Mouse (Mus musculus) CD4-positive helper T cell, adult 2 months (primary cell): ENCODE data around the gene Ifna6.
"Not testable (repeated sequence)": the region's sequence is repeated elsewhere in the genome, so short reads cannot be mapped to it uniquely, and the experiment has no call there.

ENCODE experiments used
- DNase-seq: peaks from one replicate; pipeline ENCODE4 v3.0.0-alpha.2; 2012; ENCODE audit warnings: low read depth, missing footprints, low spot score

Ifna6 gene

DNA sequence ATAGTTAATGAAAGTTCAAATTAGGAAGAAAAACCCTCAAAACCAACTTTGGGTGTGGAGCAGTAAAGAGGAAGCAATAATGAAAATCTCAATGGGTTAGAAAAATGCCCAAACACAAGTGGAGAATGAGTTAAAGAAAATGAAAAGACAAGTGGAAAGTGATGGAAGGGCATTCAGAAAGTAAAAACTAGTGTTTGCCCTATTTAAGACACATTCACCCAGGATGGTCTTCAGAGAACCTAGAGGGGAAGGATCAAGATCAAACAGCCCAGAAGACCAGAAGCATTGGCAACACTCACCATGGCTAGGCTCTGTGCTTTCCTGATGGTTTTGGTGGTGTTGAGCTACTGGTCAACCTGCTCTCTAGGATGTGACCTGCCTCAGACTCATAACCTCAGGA lies at the start of gene Ifna6:
TSS of gene Ifna6 (plus strand) at position 301 of the 400 bp plus-strand sequence.
- DNase-seq: not testable (repeated sequence)

DNA sequence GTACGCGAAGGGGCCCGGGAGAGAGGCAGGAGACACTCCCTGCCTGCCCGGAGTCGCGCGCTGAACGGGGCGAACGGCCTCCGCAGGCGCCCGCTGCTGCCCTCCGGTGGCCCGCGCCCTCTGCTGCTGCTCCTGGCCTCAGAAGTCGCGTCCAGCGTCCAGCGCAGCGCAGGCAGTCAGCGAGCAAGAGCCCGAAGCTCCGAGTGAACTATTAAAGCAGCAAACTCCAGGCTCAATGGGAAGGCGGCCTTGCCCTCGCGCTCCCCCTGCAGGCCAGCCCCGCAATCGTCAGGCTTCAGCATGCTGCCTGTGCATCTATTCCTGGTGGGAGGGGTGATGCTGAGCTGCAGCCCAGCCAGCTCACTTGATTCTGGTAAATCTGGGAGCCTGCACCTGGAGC lies 47.7 kb upstream of the Ifna6 start, which contains the start of gene Gm13272:
TSS of gene Gm13272 (plus strand) at position 301 of the 400 bp plus-strand sequence.
- not testable (repeated sequence) for DNase-seq

DNA sequence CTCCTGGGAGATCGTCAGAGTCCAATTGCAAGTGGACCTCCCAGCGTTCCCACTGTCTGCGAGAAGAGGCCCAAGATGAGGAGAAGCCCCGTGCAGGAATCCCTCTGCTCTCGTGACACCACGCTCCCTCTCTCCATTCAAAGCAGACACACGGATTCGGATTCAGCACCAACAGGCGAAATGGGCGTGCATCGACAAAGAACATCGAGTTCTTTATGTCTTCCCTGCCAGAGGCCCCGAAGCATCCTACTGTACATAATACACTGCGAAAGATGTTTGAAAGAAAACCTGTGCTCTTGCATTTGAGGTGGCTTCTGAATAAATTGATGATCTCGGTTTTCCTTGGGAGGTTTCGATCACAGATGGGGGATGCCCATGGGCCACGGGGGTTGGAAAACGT lies 46.9 kb upstream of the Ifna6 start:
- not testable (repeated sequence) for DNase-seq

DNA sequence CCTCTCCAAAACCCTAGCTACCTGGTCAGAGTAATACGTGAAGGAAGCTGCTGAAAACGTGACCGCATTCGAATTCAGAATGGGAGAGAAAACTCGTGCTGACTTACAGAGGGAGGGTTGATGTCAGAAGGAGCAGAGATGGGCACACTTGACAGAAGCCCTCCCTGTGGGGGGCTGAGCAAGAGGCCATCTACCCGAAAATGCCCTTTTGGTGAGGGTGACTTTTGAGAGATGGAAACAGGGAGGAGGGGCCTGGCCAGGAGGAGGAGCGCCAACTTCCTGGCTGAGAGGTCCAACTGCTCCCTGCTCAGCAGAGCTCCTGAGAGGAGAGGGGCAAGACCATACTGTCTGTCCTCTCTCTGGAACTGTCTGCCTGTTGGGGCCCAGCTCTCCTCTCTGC lies 45.4 kb upstream of the Ifna6 start, which contains the start of gene Ifnz:
TSS of gene Ifnz (plus strand) at position 301 of the 400 bp plus-strand sequence.
- not testable (repeated sequence) for DNase-seq

DNA sequence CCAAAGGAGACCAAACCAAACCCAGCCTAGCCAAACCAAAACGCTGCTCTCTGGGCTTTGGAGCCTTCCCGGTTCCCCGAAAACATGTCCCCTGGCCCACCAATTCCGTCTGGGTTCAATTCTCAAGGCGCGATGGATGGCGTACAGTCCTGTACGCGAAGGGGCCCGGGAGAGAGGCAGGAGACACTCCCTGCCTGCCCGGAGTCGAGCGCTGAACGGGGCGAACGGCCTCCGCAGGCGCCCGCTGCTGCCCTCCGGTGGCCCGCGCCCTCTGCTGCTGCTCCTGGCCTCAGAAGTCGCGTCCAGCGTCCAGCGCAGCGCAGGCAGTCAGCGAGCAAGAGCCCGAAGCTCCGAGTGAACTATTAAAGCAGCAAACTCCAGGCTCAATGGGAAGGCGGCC lies 44.9 kb upstream of the Ifna6 start:
- not testable (repeated sequence) for DNase-seq

DNA sequence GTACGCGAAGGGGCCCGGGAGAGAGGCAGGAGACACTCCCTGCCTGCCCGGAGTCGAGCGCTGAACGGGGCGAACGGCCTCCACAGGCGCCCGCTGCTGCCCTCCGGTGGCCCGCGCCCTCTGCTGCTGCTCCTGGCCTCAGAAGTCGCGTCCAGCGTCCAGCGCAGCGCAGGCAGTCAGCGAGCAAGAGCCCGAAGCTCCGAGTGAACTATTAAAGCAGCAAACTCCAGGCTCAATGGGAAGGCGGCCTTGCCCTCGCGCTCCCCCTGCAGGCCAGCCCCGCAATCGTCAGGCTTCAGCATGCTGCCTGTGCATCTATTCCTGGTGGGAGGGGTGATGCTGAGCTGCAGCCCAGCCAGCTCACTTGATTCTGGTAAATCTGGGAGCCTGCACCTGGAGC lies 41.8 kb upstream of the Ifna6 start, which contains the start of gene Gm13276:
TSS of gene Gm13276 (plus strand) at position 301 of the 400 bp plus-strand sequence.
- not testable (repeated sequence) for DNase-seq

DNA sequence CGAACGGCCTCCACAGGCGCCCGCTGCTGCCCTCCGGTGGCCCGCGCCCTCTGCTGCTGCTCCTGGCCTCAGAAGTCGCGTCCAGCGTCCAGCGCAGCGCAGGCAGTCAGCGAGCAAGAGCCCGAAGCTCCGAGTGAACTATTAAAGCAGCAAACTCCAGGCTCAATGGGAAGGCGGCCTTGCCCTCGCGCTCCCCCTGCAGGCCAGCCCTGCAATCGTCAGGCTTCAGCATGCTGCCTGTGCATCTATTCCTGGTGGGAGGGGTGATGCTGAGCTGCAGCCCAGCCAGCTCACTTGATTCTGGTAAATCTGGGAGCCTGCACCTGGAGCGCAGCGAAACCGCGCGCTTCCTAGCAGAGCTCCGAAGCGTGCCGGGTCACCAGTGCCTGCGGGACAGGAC lies 38.8 kb upstream of the Ifna6 start, which contains the start of gene Gm13277:
TSS of gene Gm13277 (plus strand) at position 231 of the 400 bp plus-strand sequence.
- DNase-seq: not testable (repeated sequence)

DNA sequence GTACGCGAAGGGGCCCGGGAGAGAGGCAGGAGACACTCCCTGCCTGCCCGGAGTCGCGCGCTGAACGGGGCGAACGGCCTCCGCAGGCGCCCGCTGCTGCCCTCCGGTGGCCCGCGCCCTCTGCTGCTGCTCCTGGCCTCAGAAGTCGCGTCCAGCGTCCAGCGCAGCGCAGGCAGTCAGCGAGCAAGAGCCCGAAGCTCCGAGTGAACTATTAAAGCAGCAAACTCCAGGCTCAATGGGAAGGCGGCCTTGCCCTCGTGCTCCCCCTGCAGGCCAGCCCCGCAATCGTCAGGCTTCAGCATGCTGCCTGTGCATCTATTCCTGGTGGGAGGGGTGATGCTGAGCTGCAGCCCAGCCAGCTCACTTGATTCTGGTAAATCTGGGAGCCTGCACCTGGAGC lies 36.0 kb upstream of the Ifna6 start, which contains the start of gene Gm13278:
TSS of gene Gm13278 (plus strand) at position 301 of the 400 bp plus-strand sequence.
- DNase-seq: not testable (repeated sequence)

DNA sequence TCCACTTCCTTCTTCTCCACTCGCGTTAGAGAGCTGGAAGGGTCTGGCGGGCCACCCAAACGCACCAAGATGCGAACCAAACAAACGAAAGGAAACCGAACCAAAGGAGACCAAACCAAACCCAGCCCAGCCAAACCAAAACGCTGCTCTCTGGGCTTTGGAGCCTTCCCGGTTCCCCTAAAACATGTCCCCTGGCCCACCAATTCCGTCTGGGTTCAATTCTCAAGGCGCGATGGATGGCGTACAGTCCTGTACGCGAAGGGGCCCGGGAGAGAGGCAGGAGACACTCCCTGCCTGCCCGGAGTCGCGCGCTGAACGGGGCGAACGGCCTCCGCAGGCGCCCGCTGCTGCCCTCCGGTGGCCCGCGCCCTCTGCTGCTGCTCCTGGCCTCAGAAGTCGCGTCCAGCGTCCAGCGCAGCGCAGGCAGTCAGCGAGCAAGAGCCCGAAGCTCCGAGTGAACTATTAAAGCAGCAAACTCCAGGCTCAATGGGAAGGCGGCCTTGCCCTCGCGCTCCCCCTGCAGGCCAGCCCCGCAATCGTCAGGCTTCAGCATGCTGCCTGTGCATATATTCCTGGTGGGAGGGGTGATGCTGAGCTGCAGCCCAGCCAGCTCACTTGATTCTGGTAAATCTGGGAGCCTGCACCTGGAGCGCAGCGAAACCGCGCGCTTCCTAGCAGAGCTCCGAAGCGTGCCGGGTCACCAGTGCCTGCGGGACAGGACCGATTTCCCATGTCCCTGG lies 33.1 kb upstream of the Ifna6 start, which contains the start of gene Gm13275:
TSS of gene Gm13275 (plus strand) at position 552 of the 740 bp plus-strand sequence.
- DNase-seq: not testable (repeated sequence)

DNA sequence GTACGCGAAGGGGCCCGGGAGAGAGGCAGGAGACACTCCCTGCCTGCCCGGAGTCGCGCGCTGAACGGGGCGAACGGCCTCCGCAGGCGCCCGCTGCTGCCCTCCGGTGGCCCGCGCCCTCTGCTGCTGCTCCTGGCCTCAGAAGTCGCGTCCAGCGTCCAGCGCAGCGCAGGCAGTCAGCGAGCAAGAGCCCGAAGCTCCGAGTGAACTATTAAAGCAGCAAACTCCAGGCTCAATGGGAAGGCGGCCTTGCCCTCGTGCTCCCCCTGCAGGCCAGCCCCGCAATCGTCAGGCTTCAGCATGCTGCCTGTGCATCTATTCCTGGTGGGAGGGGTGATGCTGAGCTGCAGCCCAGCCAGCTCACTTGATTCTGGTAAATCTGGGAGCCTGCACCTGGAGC lies 30.1 kb upstream of the Ifna6 start, which contains the start of gene Gm13279:
TSS of gene Gm13279 (plus strand) at position 301 of the 400 bp plus-strand sequence.
- not testable (repeated sequence) for DNase-seq

DNA sequence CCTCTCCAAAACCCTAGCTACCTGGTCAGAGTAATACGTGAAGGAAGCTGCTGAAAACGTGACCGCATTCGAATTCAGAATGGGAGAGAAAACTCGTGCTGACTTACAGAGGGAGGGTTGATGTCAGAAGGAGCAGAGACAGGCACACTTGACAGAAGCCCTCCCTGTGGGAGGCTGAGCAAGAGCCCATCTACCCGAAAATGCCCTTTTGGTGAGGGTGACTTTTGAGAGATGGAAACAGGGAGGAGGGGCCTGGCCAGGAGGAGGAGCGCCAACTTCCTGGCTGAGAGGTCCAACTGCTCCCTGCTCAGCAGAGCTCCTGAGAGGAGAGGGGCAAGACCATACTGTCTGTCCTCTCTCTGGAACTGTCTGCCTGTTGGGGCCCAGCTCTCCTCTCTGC lies 27.9 kb upstream of the Ifna6 start, which contains the start of gene Gm13285:
TSS of gene Gm13285 (plus strand) at position 301 of the 400 bp plus-strand sequence.
- not testable (repeated sequence) for DNase-seq

DNA sequence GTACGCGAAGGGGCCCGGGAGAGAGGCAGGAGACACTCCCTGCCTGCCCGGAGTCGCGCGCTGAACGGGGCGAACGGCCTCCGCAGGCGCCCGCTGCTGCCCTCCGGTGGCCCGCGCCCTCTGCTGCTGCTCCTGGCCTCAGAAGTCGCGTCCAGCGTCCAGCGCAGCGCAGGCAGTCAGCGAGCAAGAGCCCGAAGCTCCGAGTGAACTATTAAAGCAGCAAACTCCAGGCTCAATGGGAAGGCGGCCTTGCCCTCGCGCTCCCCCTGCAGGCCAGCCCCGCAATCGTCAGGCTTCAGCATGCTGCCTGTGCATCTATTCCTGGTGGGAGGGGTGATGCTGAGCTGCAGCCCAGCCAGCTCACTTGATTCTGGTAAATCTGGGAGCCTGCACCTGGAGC lies 24.3 kb upstream of the Ifna6 start, which contains the start of gene Gm13287:
TSS of gene Gm13287 (plus strand) at position 301 of the 400 bp plus-strand sequence.
- not testable (repeated sequence) for DNase-seq

DNA sequence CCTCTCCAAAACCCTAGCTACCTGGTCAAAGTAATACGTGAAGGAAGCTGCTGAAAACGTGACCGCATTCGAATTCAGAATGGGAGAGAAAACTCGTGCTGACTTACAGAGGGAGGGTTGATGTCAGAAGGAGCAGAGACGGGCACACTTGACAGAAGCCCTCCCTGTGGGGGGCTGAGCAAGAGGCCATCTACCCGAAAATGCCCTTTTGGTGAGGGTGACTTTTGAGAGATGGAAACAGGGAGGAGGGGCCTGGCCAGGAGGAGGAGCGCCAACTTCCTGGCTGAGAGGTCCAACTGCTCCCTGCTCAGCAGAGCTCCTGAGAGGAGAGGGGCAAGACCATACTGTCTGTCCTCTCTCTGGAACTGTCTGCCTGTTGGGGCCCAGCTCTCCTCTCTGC lies 22.0 kb upstream of the Ifna6 start, which contains the start of gene Gm13288:
TSS of gene Gm13288 (plus strand) at position 301 of the 400 bp plus-strand sequence.
- not testable (repeated sequence) for DNase-seq

DNA sequence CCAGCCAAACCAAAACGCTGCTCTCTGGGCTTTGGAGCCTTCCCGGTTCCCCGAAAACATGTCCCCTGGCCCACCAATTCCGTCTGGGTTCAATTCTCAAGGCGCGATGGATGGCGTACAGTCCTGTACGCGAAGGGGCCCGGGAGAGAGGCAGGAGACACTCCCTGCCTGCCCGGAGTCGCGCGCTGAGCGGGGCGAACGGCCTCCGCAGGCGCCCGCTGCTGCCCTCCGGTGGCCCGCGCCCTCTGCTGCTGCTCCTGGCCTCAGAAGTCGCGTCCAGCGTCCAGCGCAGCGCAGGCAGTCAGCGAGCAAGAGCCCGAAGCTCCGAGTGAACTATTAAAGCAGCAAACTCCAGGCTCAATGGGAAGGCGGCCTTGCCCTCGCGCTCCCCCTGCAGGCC lies 21.5 kb upstream of the Ifna6 start:
- not testable (repeated sequence) for DNase-seq

DNA sequence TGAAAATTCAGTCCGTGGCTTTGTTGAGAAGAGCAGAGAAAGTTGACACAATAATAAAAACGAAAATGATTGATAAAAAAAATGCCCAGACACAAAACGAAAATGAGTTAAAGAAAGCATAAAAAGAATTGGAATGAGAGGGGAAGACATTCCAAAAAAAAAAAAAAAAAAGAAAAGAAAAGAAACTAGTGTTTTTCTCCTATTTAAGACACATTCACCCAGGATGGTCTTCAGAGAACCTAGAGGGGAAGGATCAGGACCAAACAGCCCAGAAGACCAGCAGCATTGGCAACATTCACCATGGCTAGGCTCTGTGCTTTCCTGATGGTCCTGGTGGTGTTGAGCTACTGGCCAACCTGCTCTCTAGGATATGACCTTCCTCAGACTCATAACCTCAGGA lies 11.3 kb upstream of the Ifna6 start, which contains the start of gene Ifna7:
TSS of gene Ifna7 (plus strand) at position 301 of the 400 bp plus-strand sequence.
- no peak for DNase-seq

DNA sequence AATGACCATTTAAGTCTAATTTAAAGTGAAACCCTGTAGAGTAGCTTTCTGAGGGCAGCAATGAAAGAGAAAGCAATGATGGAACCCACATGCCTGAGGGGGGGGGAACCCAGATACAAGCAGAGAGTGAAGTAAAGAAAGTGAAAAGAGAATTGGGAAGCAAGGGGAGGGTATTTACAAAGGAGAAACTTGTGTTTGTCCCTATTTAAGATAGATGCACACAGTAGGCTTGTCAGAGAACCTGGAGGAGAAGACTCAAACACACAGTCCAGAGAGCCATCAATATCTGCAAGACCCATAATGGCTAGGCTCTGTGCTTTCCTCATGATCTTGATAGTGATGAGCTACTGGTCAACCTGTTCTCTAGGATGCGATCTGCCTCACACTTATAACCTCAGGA lies 7.6 kb upstream of the Ifna6 start, which contains the start of gene Ifna11:
TSS of gene Ifna11 (plus strand) at position 301 of the 400 bp plus-strand sequence.
- DNase-seq: no peak

DNA sequence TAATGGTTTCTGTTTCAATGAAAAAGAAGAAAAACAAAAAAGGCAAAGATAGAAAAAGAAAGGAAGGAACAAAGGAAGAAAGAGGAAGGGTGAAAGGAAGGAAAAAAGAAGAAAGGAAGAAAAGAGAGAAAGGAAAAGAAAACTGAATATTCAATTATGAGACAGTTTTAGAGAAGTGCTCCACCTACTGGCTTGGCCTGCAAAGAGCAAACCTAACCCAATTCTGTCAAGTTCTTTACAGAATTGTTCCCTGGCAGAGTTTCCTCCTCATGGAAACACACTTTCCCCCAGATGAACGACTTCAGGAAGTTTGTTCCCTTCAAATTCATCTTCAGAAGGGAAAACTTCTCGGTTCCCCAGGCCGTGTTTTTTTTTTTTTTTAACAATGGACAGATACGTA lies 4.2 kb upstream of the Ifna6 start:
- DNase-seq: peak; percentile 29

DNA sequence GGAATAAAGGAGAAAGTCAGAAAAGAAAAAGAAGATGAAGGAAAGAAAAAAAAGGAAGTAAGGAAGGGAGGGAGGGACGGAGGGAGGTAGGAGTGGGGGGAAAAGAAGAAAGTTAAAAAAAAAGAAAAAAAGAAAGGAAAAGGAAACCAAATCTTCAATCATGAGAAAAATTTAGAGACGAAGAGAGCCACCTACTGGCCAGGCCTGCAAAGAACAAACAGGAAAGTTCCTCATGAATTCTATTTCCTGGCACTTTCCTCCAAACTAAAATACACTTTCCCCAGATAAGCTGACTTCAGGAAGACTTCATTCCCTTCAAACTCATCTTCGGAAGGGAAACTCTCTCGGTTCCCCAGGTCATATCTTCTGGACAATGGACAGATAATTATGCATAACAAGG lies 3.3 kb downstream of the Ifna6 start:
- peak; percentile 37 for DNase-seq

DNA sequence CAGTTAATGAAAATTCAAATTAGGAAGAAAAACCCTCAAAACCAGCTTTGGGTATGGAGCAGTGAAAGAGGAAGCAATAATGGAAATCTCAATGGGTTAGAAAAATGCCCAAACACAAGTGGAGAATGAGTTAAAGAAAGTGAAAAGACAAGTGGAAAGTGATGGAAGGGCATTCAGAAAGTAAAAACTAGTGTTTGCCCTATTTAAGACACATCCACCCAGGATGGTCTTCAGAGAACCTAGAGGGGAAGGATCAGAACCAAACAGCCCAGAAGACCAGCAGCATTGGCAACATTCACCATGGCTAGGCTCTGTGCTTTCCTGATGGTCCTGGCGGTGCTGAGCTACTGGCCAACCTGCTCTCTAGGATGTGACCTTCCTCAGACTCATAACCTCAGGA lies 8.0 kb downstream of the Ifna6 start, which contains the start of gene Ifna5:
TSS of gene Ifna5 (plus strand) at position 301 of the 400 bp plus-strand sequence.
- not testable (repeated sequence) for DNase-seq

DNA sequence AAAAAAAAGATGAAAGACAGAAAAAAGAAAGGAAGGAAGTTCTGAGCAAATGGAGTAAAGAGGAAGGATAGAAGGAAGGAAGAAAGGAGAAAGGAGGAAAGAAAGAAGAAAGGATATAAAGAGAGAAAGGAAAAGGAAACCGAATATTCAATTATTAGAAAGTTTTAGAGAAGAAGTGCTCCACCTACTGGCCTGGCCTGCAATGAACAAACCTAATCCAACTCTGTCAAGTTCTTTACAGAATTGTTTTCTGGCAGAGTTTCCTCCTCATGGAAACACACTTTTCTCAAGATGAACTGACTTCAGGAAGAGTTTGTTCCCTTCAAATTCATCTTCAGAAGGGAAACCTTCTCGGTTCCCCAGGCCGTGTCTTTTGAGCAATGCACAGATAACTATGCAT lies 11.6 kb downstream of the Ifna6 start:
- peak; percentile 18 for DNase-seq

DNA sequence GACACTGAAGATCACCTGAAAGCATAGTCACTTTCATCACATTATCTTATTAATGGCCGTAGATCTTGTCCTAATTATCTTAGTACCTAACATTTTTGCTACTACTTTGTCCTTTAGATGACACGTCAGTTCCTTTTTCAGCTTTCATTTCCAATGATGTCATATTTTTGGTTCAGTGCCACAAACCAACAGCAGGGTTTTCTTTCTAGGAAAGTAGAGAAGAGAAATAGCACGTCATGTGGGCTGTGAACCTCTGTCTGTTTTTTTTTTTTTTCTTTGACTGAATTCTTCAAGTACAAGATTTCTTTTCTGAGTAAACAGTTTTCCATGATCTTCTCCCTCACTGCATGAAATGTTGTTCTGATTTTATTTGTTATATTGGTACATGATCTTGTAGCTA lies 12.8 kb downstream of the Ifna6 start:
- no peak for DNase-seq

DNA sequence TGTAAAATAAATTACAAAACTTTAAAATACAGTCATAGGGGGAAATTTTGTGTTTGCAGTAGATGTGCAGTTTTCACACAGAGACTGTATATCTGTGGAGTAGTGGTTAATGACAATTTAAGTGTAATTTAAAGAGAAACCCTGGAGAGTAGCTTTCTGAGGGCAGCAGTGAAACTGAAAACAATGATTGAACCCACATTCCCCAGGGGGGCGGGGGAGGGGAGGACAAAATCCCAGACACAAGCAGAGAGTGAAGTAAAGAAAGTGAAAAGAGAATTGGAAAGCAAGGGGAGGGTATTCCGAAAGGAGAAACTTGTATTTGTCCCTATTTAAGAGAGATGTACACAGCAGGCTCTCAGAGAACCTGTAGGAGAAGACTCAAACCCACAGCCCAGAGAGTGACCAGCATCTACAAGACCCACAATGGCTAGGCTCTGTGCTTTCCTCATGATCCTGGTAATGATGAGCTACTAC lies 14.3 kb downstream of the Ifna6 start, which contains the start of gene Ifna4:
TSS of gene Ifna4 (plus strand) at position 424 of the 474 bp plus-strand sequence.
- DNase-seq: no peak
